Mouse (Mus musculus) forebrain, embryonic 16.5 days (tissue): ENCODE measurements around the gene Rab24. TPM values are rescaled to one million over a fixed set of nuclear protein-coding genes. Genes with fewer than 3 reads are reported as not detected.

Experiments used
- ATAC-seq: fragments of 200-750 bp; cut with Nextera tagmentation; 2 replicates; pipeline ENCODE4 v1.8.0; 2017; ENCODE audit warnings: mild to moderate bottlenecking, moderate library complexity
- H3K27ac ChIP-seq: fragments of 300-500 bp; sonication (generic); 2 replicates; pipeline ENCODE4 v1.5.1; 2014; ENCODE audit warnings: low read length, control low read depth
- H3K27me3 ChIP-seq: fragments of 300-500 bp; sonication (generic); replicated peaks from 2 replicates; pipeline ENCODE4 v1.6.1; 2014; ENCODE audit warnings: low read length; ENCODE audit not compliant: control insufficient read depth, insufficient read depth
- H3K36me3 ChIP-seq: fragments of 300-500 bp; sonication (generic); 2 replicates; pipeline ENCODE4 v1.6.1; 2014; ENCODE audit not compliant: control insufficient read depth, insufficient read depth
- H3K4me1 ChIP-seq: fragments of 300-500 bp; sonication (generic); replicated peaks from 2 replicates; pipeline ENCODE4 v1.6.1; 2014; ENCODE audit warnings: low read length; ENCODE audit not compliant: control insufficient read depth, insufficient read depth
- H3K4me2 ChIP-seq: fragments of 300-500 bp; sonication (generic); 2 replicates; pipeline ENCODE4 v1.6.1; 2014; ENCODE audit warnings: mild to moderate bottlenecking, low read length, control low read depth
- H3K4me3 ChIP-seq: fragments of 300-500 bp; sonication (generic); replicated peaks from 2 replicates; pipeline ENCODE4 v1.5.1; 2014; ENCODE audit warnings: mild to moderate bottlenecking, low read length, control low read depth
- H3K9ac ChIP-seq: fragments of 300-500 bp; sonication (generic); replicated peaks from 2 replicates; pipeline ENCODE4 v1.6.1; 2014; ENCODE audit warnings: low read depth, low read length, control low read depth
- H3K9me3 ChIP-seq: fragments of 300-500 bp; sonication (generic); 2 replicates; pipeline ENCODE4 v1.6.1; 2016; ENCODE audit warnings: low read length; ENCODE audit not compliant: control insufficient read depth
- WGBS: fragments of 180-500 bp; shearing (Covaris S2); extraction: QIAGEN DNeasy Blood & Tissue Kit; methylation state at CpG from one replicate; pipeline ENCODE4 v1.1.7; 2014; 5-methylcytosine and 5-hydroxymethylcytosine counted together
- polyA plus RNA-seq: library from polyadenylated mRNA; unstranded; fragments of >200 nt; fragmentation: Nextera tagmentation; extraction: Ambion mirVana; gene quantifications from 2 replicates; pipeline ENCODE4 v1.2.1, GENCODE M21; 2015

Rab24 gene
- polyA plus RNA-seq, 1 experiment from 2014 or later = 109 TPM

DNA sequence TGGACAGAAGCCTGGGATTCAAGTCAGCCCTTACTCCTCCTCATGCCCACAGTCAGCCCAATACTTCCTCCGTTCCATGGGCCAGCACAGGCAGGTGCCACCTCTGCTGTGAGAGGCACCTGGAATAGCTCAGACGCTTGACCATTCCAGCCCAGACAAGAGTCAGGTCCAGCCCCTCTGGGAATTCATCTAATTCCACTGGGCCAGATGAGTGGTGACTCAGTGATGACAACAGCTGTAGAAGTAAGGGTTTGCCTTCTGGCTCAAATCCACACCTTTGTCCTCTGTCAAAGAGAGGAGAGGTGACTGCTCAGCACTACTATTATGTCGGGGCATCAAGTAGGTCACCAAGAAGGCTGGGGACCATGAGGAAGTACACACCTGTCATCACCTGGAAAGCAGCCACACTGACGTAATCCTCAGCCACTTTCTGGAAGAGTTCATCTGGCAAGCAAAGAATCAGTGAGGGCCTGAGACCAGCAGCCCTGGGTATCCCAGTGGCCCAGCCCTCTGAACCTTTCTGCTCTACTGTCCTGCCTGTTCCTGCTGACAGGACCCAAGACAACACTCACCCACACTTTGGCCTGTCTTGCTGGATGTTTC, 1.7 kb downstream of the Rab24 start, which contains the start of gene Prelid1:
Prelid1 (plus strand) TSS at position 570 of the 603 bp plus-strand sequence.
- H3K36me3 ChIP-seq = peaks cover 9% of the 10 kb centered on the region; the same call in 1 of the 2 replicates
- H3K4me3 ChIP-seq = peak within 1 kb of the TSS; percentile 91
- no peaks in the 10 kb centered on the region for H3K27me3 ChIP-seq
- H3K4me1 ChIP-seq = peaks cover 27% of the 10 kb centered on the region
- peak within 1 kb of the TSS; percentile 91 for H3K9ac ChIP-seq
- ATAC-seq = no peak
- WGBS = 87% methylated on average over 4 of the region's 4 CpGs
- no peak within 1 kb of the TSS for H3K27ac ChIP-seq
- H3K4me2 ChIP-seq = peak within 1 kb of the TSS; percentile 83
- H3K9me3 ChIP-seq = no peaks in the 10 kb centered on the region

DNA sequence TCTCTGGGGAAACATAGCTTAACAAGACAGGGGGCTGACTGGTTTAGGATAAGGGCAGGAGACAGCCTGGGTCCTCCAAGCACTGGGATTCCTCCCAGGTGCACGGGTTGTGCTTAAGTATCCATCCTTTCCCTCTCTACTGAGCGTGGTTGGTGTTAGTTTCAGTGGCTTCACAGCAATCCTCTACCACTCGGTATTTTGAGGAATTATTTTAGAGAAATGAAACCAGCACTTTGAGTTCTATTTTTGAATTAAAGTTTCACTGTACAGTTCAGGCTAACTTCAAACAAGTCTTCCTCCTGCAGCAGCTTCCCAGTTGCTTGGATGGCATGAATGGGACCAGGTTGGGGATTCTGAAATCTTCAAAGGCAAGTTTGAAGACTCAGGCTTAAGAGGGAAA, 3.4 kb downstream of the Rab24 start:
- Histone ChIP-seq H3K9me3 (no peaks in the 10 kb centered on the region), H3K27me3 (no peaks in the 10 kb centered on the region), H3K4me3 (no peak overlapping the region), H3K4me1 (peaks cover 21% of the 10 kb centered on the region), H3K4me2 (no peak overlapping the region), H3K9ac (no peak overlapping the region), H3K27ac (no peak overlapping the region), H3K36me3 (peaks cover 19% of the 10 kb centered on the region)
- 87% methylated on average over 3 of the region's 3 CpGs for WGBS
- ATAC-seq = no peak

DNA sequence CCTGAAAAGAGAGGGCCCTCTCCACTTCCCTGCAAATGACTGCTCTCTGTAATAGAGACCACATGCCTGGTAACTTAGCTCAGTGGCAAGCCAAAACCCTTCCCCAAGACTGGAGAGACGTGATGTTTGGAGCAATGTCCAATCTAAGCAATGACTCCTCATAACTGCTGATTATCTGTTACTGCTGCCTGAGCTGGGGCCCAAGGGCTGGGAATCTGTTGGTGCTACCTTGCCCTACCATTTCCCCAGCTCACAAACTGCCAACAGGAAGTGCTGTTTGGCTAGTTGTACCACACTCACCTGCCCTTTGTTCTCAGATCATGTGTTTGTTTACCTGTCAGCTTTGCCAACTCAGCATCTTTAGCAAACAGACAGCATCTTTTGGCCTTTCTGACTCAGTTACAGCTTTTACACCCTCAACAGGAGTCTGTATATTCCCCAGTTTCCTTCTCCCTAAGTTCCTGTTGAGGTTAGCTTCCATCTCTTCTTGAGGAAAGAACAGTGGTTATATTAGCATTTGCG, 6.8 kb downstream of the Rab24 start:
- peaks cover 43% of the 10 kb centered on the region for H3K36me3 ChIP-seq
- no peak overlapping the region for H3K27ac ChIP-seq
- H3K4me1 ChIP-seq = no peaks in the 10 kb centered on the region
- no peak overlapping the region for H3K4me2 ChIP-seq
- no peaks in the 10 kb centered on the region for H3K9me3 ChIP-seq
- no peaks in the 10 kb centered on the region for H3K27me3 ChIP-seq
- H3K4me3 ChIP-seq = no peak overlapping the region
- WGBS = 90% methylated on average over 2 of the region's 2 CpGs
- no peak overlapping the region for H3K9ac ChIP-seq
- no peak for ATAC-seq

DNA sequence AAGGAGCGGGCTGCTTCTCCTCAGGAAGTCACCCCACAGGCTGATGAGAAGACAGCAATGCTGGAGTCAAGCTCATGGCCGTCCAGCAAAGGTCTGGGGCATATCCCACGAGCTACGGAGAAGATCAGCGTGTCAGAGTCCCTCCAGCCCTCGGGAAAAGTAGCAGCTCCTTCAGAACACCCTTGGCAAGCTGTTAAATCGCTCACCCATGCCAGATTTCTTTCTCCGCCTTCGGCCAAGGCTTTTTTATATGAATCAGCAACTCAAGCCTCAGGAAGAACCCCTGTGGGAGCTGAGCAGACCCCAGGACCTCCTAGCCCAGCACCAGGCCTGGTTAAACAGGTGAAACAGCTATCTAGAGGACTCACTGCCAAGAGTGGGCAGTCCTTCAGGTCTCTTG, 8.7 kb downstream of the Rab24 start:
- no peak for ATAC-seq
- Histone ChIP-seq H3K9me3 (no peaks in the 10 kb centered on the region), H3K4me1 (no peaks in the 10 kb centered on the region), H3K4me3 (no peak overlapping the region), H3K27me3 (no peaks in the 10 kb centered on the region), H3K27ac (no peak overlapping the region), H3K4me2 (no peak overlapping the region), H3K36me3 (peaks cover 47% of the 10 kb centered on the region), H3K9ac (no peak overlapping the region)
- WGBS = 86% methylated on average over 9 of the region's 9 CpGs

DNA sequence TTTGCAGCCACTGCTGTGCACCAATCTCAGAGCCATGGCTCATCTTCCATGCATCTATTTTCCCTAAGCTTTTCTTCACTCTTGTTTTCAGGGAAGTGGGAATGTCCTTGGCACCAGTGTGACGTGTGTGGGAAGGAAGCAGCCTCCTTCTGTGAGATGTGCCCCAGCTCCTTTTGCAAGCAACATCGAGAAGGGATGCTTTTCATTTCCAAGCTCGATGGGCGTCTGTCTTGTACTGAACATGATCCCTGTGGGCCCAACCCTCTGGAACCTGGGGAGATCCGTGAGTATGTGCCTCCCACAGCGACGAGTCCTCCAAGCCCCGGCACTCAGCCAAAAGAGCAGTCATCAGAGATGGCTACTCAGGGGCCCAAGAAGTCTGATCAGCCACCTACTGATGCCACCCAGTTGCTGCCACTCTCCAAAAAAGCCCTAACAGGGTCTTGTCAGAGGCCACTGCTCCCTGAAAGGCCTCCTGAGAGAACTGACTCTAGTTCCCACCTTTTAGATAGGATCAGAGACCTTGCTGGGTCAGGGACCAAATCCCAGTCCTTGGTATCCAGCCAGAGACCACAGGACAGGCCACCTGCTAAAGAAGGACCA, 9.6 kb downstream of the Rab24 start:
- Histone ChIP-seq H3K4me3 (no peak overlapping the region), H3K27me3 (no peaks in the 10 kb centered on the region), H3K9me3 (no peaks in the 10 kb centered on the region), H3K9ac (no peak overlapping the region), H3K4me1 (no peaks in the 10 kb centered on the region), H3K36me3 (peaks cover 48% of the 10 kb centered on the region), H3K27ac (no peak overlapping the region), H3K4me2 (no peak overlapping the region)
- ATAC-seq = no peak
- WGBS = 91% methylated on average over 8 of the region's 8 CpGs

DNA sequence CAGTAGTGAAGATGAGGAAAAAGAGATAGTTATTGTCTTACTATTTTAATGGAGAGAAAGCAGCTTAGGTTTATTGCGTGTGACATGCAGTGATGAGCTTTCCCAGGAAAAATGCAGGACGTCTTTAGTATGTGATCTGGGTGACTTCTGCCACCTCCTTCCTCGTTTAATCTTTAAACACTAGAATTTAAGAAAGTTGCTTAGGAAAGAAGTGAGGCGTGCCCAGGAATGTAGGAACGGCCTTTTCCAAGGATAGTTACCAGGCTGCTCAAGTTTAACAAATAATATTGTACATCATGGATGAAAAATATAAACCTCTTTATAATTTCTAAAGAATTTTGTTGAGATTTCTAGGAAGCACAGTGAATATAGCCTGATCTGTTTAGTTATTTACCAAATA, 20.8 kb downstream of the Rab24 start:
- H3K4me3 ChIP-seq = no peak overlapping the region
- H3K9ac ChIP-seq = no peak overlapping the region
- peaks cover 39% of the 10 kb centered on the region for H3K36me3 ChIP-seq
- no peak overlapping the region for H3K4me2 ChIP-seq
- no peaks in the 10 kb centered on the region for H3K4me1 ChIP-seq
- no peak for ATAC-seq
- no peaks in the 10 kb centered on the region for H3K27me3 ChIP-seq
- no peak overlapping the region for H3K27ac ChIP-seq
- 89% methylated on average over 5 of the region's 5 CpGs for WGBS
- no peaks in the 10 kb centered on the region for H3K9me3 ChIP-seq

DNA sequence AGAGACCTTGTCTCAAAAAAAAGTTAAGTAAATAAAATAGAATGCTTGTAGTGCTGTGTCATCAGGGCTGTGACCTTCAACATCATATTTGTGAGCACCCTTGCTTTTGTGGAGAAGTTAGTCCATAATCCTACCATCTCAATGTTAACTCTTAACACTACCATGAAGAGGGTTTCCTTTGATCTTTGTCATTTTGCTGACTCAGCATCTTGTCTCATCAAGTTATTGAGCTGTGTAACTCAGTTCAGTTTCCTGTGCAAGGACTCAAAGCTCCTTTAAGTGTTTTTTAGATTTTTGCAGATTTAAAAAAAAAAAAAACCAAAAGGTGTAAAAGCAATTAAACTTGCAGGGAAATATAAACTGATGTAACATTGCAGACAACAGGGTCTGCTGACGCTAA, 25.0 kb downstream of the Rab24 start:
- peaks cover 30% of the 10 kb centered on the region for H3K36me3 ChIP-seq
- WGBS = 92% methylated on average over 1 of the region's 1 CpGs
- ATAC-seq = no peak
- no peaks in the 10 kb centered on the region for H3K9me3 ChIP-seq
- H3K27me3 ChIP-seq = no peaks in the 10 kb centered on the region
- no peaks in the 10 kb centered on the region for H3K4me1 ChIP-seq
- no peak overlapping the region for H3K4me3 ChIP-seq
- H3K27ac ChIP-seq = no peak overlapping the region
- no peak overlapping the region for H3K9ac ChIP-seq
- H3K4me2 ChIP-seq = no peak overlapping the region

DNA sequence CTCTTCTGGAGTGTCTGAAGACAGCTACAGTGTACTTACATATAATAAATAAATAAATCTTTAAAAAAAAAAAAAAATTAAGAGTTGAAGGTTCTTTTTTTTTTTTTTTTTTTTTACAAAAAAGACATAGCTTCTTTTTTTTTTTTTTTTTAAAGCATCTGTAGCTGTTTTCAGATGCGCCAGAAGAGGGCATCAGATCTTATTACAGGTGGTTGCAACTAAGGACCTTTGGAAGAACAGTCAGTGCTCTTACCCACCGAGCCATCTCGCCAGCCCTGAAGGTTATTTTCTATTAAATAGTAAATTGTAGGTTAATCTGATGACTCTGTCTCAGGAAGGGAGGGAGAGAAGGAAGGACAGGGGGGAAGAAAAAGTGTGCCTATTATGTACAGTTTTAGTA, 32.9 kb downstream of the Rab24 start:
- Histone ChIP-seq H3K4me1 (no peaks in the 10 kb centered on the region), H3K4me3 (no peak overlapping the region), H3K4me2 (no peak overlapping the region), H3K9ac (no peak overlapping the region), H3K27me3 (no peaks in the 10 kb centered on the region), H3K36me3 (peaks cover 16% of the 10 kb centered on the region), H3K9me3 (no peaks in the 10 kb centered on the region), H3K27ac (no peak overlapping the region)
- no peak for ATAC-seq
- 85% methylated on average over 3 of the region's 3 CpGs for WGBS

DNA sequence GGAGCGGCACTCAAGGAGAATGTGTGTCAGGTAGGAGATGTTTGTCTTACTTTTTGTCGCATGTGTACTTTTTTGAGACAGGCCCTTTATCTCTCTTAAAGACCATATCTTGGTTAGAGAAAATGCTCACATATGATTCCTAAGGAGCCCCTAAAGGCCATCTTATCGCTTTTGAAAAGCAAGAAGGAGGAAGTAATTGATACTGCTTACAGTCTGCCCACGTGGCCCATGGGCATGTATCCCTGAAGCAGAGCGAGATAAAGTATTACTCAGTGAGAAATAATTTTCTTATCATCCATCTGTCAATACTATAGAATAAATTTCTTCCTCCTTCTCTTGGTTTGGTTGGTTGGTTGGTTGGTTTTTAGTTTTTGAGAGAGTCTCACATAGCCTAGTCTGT, 44.1 kb downstream of the Rab24 start:
- Histone ChIP-seq H3K4me3 (no peak overlapping the region), H3K27me3 (no peaks in the 10 kb centered on the region), H3K9ac (no peak overlapping the region), H3K27ac (no peak overlapping the region), H3K36me3 (peaks cover 29% of the 10 kb centered on the region), H3K4me1 (no peaks in the 10 kb centered on the region), H3K4me2 (no peak overlapping the region), H3K9me3 (no peaks in the 10 kb centered on the region)
- no peak for ATAC-seq
- WGBS = 92% methylated on average over 5 of the region's 5 CpGs
